Mouse (Mus musculus): ENCODE results near the gene Wwc1.
"Not testable (repeated sequence)": the region's sequence is repeated elsewhere in the genome, so short reads cannot be mapped to it uniquely, and the experiment has no call there.

Gene Wwc1

DNA sequence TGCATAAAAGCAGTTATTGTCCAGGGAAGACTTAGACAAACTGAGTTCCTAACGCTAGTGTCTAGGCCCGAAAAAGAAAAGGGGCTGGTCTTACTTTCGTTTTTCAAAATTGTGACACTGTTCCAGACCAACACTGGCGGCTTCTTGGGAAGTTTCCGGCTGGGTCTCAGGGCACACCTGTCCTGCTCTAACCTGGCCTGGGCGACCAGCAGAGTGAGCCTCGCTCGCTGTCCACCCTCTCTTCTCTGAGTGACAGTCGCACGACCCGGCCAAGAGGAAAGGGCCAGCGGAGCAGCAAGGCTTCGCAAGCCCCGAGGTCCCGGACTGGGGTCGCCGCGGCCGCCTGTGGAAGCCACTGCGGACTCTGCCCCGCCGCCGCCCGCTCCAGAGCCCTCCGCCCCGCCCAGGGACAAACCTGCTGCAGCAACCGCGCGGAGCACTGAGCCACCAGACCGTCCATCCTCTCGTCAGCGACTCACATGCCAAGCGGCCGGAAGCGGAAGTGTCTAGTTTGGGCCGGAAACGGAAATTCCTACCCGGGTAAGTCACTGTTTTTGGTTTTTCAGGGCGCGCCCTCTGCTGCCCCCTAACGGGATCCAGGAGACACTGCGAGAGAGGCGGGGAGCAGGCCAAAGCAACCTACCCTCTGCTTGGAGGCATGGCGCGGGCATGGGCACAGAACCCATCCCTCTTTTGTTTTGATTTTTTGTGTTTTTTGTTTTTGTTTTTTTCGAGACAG, 146.1 kb downstream of the Wwc1 start, which contains the start of gene Rars:
Rars (minus strand) TSS at position 485 of the 739 bp plus-strand sequence.
- peak; percentile 96 for DNase-seq

DNA sequence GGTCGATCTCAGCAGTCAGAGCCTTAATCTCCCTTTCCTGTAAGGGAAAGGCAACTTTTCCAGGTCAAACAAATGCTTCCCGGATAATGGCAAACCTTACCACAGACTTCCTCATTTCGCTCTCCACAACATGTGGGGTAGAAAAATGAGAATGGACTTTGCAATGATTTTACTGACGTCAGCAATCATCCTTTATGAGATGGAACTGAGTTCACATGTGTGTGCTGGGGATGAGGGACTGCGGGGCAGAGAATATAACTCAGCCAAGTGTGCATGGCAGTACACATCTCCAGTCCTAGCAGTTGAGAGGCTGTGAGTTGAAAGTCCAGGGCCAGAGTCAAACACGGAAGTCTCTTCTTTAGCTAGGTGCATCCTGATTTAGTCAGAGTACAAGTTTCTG, 147.1 kb downstream of the Wwc1 start:
- DNase-seq: no peak

DNA sequence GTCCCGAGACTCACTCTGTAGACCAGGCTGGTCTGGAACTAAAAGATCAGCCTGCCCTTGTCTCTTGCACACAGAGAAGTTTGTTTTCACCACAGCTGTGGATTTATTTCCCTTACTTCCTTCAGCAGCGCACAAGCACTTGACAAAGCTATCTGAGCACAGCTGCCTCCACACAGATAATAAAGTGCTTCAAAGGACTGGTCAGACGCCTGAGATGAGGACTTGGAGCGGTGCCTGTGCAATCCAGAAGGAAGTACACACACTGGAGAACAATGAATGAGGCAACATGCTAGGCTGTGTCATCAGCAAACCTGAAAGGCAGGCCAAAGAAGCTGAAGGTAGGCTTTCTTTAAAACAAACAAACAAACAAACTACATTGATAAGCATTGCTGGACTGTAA, 148.2 kb downstream of the Wwc1 start:
- no peak for DNase-seq

DNA sequence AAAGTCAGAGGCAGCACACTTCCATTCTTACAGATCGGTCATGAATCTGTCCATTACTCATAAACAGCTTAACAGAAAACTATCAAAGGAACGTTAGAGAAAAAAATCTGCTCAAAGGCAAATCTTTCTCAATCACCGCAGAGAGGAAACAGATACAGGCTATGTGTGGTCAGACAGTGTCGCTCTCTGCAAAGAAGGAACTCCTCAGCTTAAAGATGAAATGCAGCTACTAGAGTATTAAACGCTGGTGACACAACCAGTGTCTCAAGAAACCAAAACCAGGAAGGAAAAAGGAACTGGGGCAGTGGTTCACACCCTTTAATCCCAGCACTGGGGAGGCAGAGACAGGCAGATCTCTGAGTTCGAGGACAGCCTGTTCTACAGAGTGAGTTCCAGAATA, 152.6 kb downstream of the Wwc1 start:
- no peak for DNase-seq

DNA sequence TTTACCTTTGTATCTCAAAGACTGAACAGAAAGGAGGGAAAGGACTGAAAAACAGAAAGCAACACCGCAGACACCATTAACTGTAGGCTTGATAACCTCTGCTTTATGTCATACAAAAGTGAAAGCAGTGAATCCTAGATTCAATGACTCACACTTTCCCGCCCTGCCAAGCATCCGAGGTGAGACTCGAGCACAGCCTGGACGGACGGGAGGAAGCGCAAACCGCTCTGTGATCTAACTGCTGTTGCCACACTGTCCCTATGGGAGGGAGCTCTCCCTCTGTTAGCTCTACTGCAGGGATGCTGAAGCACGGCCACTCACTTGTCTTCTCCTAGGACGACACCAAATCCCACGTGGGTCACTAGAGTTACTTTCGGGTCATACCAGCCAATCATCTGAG, 164.0 kb downstream of the Wwc1 start:
- DNase-seq: no peak

DNA sequence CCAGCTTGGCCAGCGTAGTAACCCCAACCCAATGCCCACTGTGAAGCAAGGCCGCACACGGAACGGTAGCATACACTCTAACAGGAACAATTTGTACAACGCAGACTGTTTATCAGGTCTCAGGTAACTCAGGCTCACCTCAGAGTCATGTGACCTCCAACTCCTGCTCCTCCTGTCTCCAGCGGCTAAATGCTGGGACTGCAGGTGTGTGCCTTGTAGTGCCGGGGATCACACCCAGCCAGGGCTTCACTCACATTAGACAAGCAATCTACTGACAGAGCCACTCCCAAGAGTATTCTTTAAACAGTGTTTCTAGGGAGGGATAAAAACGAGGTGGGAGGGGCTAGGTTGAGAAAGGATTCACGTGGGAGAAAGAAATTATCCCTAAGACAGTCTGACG, 168.9 kb downstream of the Wwc1 start:
- no peak for DNase-seq

DNA sequence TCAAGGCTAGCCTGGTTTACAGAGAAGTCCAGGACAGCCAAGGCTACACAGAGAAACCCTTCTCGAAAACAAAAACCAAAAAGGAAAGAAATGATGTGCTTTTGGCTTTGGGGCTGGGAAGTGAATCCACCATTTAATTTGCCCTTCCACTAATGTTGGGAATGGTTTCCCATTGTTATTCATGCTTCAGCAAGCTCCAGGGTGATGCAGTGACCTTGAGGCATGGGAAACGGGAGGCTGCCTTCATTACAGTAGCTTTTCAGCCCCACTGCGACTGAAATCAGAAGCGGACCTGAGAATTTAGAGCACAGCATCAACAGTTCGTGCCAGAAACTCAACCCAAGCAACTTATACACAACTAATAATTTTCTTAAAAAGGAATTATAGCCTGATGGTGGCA, 179.0 kb downstream of the Wwc1 start:
- no peak for DNase-seq

DNA sequence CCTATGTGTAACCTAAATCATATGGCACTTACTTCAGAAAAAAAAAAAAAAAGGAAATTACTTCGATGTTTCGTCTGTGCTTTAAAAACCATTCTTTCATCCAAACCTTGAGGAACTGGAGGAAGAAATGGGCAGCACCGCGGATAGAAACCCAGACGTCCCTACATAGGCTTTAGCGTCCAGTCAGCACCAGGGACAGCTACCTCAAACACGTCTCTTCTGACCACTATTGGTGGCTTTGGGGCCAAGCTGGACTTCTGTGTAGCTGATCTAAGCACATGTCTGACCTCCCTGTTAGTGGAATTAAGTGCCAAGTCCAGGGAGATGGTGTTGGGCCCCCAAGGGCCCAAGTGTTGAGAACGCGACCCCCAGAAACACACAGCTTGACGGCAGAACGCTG, 181.5 kb downstream of the Wwc1 start, which contains the start of gene Fbll1:
Fbll1 (minus strand) TSS at position 11 of the 400 bp plus-strand sequence.
- peak; percentile 33 for DNase-seq

DNA sequence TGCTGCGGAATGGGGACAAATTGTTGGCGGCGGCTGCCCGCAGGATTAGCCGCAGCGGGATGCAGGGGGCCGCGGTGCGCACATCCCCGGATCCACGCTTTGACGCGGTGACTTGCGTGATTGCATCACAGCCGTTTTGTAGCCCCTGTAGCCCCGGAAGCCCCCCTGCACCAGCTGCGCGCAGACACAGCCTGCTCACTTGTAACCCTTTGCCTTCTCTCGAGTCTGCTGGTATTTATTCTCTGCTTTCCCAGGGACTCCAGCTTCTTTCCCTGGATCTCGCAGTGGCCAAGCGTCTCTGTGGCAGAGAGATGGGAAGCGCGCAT, 181.9 kb downstream of the Wwc1 start:
- DNase-seq: no peak

DNA sequence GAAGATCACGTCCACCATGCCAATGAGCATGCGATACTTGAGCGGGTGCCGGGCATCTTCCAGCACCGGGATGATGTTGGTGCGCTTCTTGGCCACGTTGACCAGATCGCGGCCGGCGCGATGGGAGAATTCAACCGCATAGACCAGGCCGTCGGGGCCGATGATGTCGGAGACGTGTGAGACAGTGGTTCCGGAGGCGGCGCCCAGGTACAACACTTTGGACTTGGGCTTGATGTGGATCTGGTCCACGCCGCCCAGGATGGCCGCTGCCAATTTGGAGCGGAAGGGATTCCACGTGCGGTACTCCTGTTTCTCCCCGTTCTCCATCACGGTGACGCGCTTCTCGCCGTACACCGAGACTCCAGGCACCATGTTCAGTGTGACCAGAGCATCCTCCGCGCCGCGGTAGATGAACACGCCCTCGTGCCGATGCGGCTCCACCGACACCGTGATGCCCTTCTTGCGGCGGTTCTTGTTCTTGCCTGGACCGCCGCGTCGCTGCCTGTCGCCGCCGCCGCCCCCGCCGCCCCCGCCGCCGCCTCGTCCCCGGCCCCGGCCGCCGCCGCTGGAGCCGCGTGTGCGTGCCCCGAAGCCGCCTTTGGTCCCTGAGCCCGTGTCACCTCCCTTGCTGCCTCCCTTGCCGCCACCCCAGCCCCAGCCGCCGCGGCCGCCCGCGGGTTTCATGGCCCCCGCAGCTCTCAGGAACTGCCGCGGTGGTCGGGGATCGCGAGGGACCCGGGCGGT, 182.4 kb downstream of the Wwc1 start:
- DNase-seq: no peak

DNA sequence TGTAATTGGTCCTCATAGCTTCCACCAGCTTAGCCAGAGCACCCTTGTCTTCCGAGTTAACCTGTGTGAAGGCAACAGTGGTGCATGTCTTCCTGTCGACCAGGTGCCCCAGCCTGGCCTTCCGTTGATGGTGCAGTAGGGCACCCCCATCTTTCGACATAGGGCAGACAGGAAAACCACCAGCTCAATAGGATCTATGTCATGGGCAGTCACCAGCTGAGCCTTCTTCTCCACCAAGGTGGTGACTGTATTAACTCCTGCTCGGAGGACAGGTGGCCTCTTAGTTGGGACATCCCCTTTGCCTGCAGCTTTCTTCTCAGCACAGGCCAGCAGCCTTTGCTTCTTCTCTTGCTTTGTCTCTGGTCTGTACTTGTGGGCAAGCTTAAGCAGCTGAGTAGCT, 187.5 kb downstream of the Wwc1 start:
- not testable (repeated sequence) for DNase-seq

DNA sequence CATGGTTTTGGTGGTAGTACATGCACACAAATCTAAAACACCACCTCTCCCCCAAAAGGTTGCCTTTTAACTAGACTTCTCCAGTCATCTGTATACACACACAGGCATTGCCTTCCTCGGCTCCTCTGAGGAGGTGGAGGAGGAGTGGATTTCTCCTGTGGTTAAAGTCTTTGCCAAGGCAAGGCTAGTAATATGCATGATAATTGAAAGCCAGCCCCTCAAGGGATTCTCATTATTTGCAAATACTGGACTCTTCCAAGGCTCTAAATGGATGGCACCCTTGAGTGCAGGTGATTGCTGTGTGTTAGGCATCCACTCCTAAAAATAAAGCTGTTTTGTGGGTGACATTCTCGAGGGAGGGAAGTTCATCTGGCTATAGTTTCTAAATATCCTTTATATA, 191.9 kb downstream of the Wwc1 start:
- no peak for DNase-seq

All from kidney, adult 9 months (tissue).